Mouse (Mus musculus): Measurements from ENCODE around the gene Efcc1. TPM values are rescaled to one million over a fixed set of nuclear protein-coding genes. Genes with fewer than 3 reads are reported as not detected.

Efcc1 gene
- polyA plus RNA-seq, 1 experiment from 2014 or later = 1.5 TPM

DNA sequence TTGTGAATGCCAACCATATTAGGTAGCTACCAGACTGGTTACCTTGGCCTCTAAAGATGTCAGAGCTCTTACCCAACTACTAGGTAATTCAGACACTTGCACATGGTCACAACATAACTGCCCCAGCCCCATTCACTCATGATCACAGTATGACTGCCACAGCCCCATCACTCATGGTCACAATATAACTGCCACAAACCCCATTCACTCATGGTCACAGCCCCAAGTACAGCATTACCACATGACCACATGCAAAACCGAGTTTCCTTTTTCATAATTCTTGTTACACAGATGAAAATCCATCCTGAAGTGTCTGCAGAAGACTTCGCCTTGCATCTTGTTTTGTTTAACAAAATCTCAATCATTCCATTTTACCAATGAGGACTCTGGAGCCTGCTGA, 17.4 kb downstream of the Efcc1 start:
- no peak overlapping the region for H3K9ac ChIP-seq (ENCODE audit: low read length)
- no peak overlapping the region for H3K4me3 ChIP-seq (ENCODE audit: low read depth, low read length)
- no peaks in the 10 kb centered on the region for H3K4me1 ChIP-seq (replicated peaks; ENCODE audit: control insufficient read depth, insufficient read depth, low read length)
- no peaks in the 10 kb centered on the region for H3K9me3 ChIP-seq (ENCODE audit: control insufficient read depth, low read length)
- WGBS = 89% methylated on average over 2 of the region's 2 CpGs
- ATAC-seq (replicated peaks; ENCODE audit: low FRiP score) = no peak
- no peak for DNase-seq (ENCODE audit: low spot score)
- no peaks in the 10 kb centered on the region for H3K27me3 ChIP-seq (ENCODE audit: control insufficient read depth, insufficient read depth, low read length)
- no peak overlapping the region for H3K27ac ChIP-seq (ENCODE audit: low read depth, low read length)
- no peak overlapping the region for H3K4me2 ChIP-seq (ENCODE audit: low read depth, low read length, severe bottlenecking)
- H3K36me3 ChIP-seq (ENCODE audit: control insufficient read depth, insufficient read depth, low read length) = no peaks in the 10 kb centered on the region

DNA sequence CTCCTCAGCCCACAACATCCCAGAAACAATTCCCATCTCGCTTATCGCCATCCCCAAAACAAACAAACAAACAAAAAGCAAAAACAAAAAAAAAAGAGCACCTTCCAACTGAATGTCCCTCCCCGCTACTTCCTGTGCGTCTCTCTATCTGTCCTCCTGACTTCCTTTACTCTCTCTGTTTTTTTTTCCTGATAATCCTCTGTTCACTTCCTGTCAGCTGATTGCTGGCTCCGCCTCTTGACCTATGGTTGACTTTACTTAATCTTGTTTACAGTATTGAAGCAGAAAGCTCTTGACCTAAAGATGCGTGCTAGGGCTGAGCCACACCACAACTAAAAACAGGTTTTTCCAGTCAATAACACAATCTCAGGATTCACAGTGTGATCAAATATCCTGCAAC, 17.9 kb downstream of the Efcc1 start:
- H3K9ac ChIP-seq (ENCODE audit: low read length) = no peak overlapping the region
- no peaks in the 10 kb centered on the region for H3K4me1 ChIP-seq (replicated peaks; ENCODE audit: control insufficient read depth, insufficient read depth, low read length)
- no peaks in the 10 kb centered on the region for H3K27me3 ChIP-seq (ENCODE audit: control insufficient read depth, insufficient read depth, low read length)
- DNase-seq (ENCODE audit: low spot score) = no peak
- no peak overlapping the region for H3K4me2 ChIP-seq (ENCODE audit: low read depth, low read length, severe bottlenecking)
- no peak overlapping the region for H3K4me3 ChIP-seq (ENCODE audit: low read depth, low read length)
- H3K27ac ChIP-seq (ENCODE audit: low read depth, low read length) = no peak overlapping the region
- WGBS = 88% methylated on average over 6 of the region's 6 CpGs
- no peaks in the 10 kb centered on the region for H3K36me3 ChIP-seq (ENCODE audit: control insufficient read depth, insufficient read depth, low read length)
- ATAC-seq (replicated peaks; ENCODE audit: low FRiP score) = no peak
- H3K9me3 ChIP-seq (ENCODE audit: control insufficient read depth, low read length) = no peaks in the 10 kb centered on the region

DNA sequence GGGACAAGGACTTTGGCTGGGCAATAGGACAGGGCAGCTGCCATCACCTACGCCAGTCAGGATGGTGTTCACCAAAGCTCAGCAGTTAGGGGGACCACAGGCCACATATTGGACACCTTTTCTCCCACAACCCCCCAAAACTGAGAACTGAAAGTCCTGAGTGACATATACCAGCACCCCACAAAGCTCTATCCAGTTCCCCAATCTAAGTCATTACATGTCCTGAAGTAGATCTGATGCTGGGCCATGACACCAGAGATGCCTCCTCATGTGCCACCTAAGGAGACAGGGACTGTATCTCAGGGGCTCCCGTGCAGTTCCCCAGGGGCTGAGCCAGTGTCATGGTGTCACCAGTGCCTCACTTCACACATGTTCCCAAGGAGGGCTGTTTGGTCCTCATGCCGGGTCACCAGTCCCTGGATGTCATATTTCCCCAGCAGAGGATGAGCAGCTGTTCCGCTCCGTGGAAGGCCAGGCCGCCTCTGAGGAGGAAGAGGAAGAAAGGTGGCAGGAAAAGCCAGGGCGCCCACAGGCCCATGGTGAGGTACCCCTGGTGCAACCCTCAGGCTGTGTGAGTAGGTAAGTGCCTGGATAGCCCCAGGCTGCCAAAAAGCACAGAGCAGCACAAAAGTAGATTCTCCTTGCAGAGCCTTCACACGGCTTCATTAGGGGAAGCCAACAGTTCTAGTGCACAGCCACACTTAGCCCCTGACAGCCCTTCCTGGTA, 19.7 kb downstream of the Efcc1 start:
- no peaks in the 10 kb centered on the region for H3K36me3 ChIP-seq (ENCODE audit: control insufficient read depth, insufficient read depth, low read length)
- H3K4me3 ChIP-seq (ENCODE audit: low read depth, low read length) = no peak overlapping the region
- no peaks in the 10 kb centered on the region for H3K27me3 ChIP-seq (ENCODE audit: control insufficient read depth, insufficient read depth, low read length)
- H3K9ac ChIP-seq (ENCODE audit: low read length) = no peak overlapping the region
- DNase-seq (ENCODE audit: low spot score) (no peak), ATAC-seq (replicated peaks; ENCODE audit: low FRiP score) (no peak)
- no peaks in the 10 kb centered on the region for H3K4me1 ChIP-seq (replicated peaks; ENCODE audit: control insufficient read depth, insufficient read depth, low read length)
- no peaks in the 10 kb centered on the region for H3K9me3 ChIP-seq (ENCODE audit: control insufficient read depth, low read length)
- WGBS = 87% methylated on average over 8 of the region's 8 CpGs
- H3K27ac ChIP-seq (ENCODE audit: low read depth, low read length) = no peak overlapping the region
- no peak overlapping the region for H3K4me2 ChIP-seq (ENCODE audit: low read depth, low read length, severe bottlenecking)

- Histone ChIP-seq H3K27ac (ENCODE audit: low read depth, low read length) (no peak overlapping the region), H3K4me2 (ENCODE audit: low read depth, low read length, severe bottlenecking) (no peak overlapping the region), H3K36me3 (ENCODE audit: control insufficient read depth, insufficient read depth, low read length) (no peaks in the 10 kb centered on the region), H3K9me3 (ENCODE audit: control insufficient read depth, low read length) (no peaks in the 10 kb centered on the region), H3K4me1 (replicated peaks; ENCODE audit: control insufficient read depth, insufficient read depth, low read length) (no peaks in the 10 kb centered on the region), H3K9ac (ENCODE audit: low read length) (no peak overlapping the region), H3K4me3 (ENCODE audit: low read depth, low read length) (no peak overlapping the region), H3K27me3 (ENCODE audit: control insufficient read depth, insufficient read depth, low read length) (no peaks in the 10 kb centered on the region)
- DNase-seq (ENCODE audit: low spot score) (no peak), ATAC-seq (replicated peaks; ENCODE audit: low FRiP score) (no peak)
- 82% methylated on average over 6 of the region's 6 CpGs for WGBS
Measured at GRCm38 (mm10) chr6:87751574-87751973, 20.9 kb downstream of the Efcc1 start.

DNA sequence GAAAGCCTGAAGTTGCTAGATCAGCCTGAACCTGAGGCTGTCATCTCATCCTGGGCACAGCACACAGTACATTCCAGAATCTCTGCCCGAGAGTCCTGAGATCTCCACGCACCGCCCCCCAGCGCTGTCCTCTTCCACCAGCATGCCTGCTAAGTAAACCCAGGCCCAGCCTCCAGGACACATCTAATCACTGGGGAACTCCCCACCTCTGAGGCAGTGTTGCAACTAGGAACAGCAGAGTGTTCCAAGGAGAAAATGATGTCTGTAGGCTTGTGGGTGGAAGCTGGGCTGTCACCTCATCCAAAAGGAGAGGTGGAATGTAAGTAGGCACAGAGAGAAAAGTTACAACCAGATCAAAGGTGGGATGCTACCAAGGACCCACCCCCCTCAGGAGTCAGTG, 24.5 kb downstream of the Efcc1 start:
- Histone ChIP-seq H3K9me3 (ENCODE audit: control insufficient read depth, low read length) (no peaks in the 10 kb centered on the region), H3K27ac (ENCODE audit: low read depth, low read length) (no peak overlapping the region), H3K4me3 (ENCODE audit: low read depth, low read length) (no peak overlapping the region), H3K27me3 (ENCODE audit: control insufficient read depth, insufficient read depth, low read length) (no peaks in the 10 kb centered on the region), H3K4me2 (ENCODE audit: low read depth, low read length, severe bottlenecking) (no peak overlapping the region), H3K9ac (ENCODE audit: low read length) (no peak overlapping the region), H3K36me3 (ENCODE audit: control insufficient read depth, insufficient read depth, low read length) (no peaks in the 10 kb centered on the region), H3K4me1 (replicated peaks; ENCODE audit: control insufficient read depth, insufficient read depth, low read length) (no peaks in the 10 kb centered on the region)
- peak; percentile 33 for DNase-seq (ENCODE audit: low spot score)
- 94% methylated on average over 4 of the region's 4 CpGs for WGBS
- no peak for ATAC-seq (replicated peaks; ENCODE audit: low FRiP score)

DNA sequence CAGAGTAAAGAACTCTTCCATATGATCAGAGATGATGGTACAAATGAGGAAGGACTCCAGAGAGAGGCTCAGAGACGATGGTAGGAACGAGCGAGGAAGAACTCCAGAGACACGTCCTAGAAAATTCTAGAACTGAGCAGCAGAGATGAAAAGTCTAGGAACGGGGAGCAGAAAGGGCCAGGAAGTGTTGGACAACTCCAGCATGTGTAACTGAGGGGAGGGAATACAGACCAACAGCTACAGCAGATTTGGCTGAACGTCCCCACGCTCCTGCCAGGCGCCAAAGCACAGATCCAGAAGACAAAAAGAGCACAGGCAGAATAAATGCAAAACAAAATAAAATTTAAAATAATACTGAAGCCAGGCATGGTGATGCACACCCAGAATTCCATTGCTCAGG, 26.2 kb downstream of the Efcc1 start:
- Histone ChIP-seq H3K36me3 (ENCODE audit: control insufficient read depth, insufficient read depth, low read length) (no peaks in the 10 kb centered on the region), H3K27ac (ENCODE audit: low read depth, low read length) (no peak overlapping the region), H3K4me1 (replicated peaks; ENCODE audit: control insufficient read depth, insufficient read depth, low read length) (no peaks in the 10 kb centered on the region), H3K9me3 (ENCODE audit: control insufficient read depth, low read length) (no peaks in the 10 kb centered on the region), H3K4me2 (ENCODE audit: low read depth, low read length, severe bottlenecking) (no peak overlapping the region), H3K27me3 (ENCODE audit: control insufficient read depth, insufficient read depth, low read length) (no peaks in the 10 kb centered on the region), H3K4me3 (ENCODE audit: low read depth, low read length) (no peak overlapping the region), H3K9ac (ENCODE audit: low read length) (no peak overlapping the region)
- ATAC-seq (replicated peaks; ENCODE audit: low FRiP score) = no peak
- WGBS = 91% methylated on average over 8 of the region's 8 CpGs
- DNase-seq (ENCODE audit: low spot score) = peak; percentile 36

- DNase-seq (ENCODE audit: low spot score) = peak; percentile 43
- Histone ChIP-seq H3K36me3 (ENCODE audit: control insufficient read depth, insufficient read depth, low read length) (no peaks in the 10 kb centered on the region), H3K4me2 (ENCODE audit: low read depth, low read length, severe bottlenecking) (no peak overlapping the region), H3K27ac (ENCODE audit: low read depth, low read length) (no peak overlapping the region), H3K4me3 (ENCODE audit: low read depth, low read length) (no peak overlapping the region), H3K4me1 (replicated peaks; ENCODE audit: control insufficient read depth, insufficient read depth, low read length) (no peaks in the 10 kb centered on the region), H3K27me3 (ENCODE audit: control insufficient read depth, insufficient read depth, low read length) (no peaks in the 10 kb centered on the region), H3K9ac (ENCODE audit: low read length) (no peak overlapping the region), H3K9me3 (ENCODE audit: control insufficient read depth, low read length) (no peaks in the 10 kb centered on the region)
- ATAC-seq (replicated peaks; ENCODE audit: low FRiP score) = no peak
- 85% methylated on average over 3 of the region's 3 CpGs for WGBS
Measured at GRCm38 (mm10) chr6:87759404-87759803, 28.7 kb downstream of the Efcc1 start.

- DNase-seq (ENCODE audit: low spot score) (peak; percentile 36), ATAC-seq (replicated peaks; ENCODE audit: low FRiP score) (no peak)
- Histone ChIP-seq H3K9ac (ENCODE audit: low read length) (no peak overlapping the region), H3K36me3 (ENCODE audit: control insufficient read depth, insufficient read depth, low read length) (no peaks in the 10 kb centered on the region), H3K4me3 (ENCODE audit: low read depth, low read length) (no peak overlapping the region), H3K27me3 (ENCODE audit: control insufficient read depth, insufficient read depth, low read length) (no peaks in the 10 kb centered on the region), H3K4me2 (ENCODE audit: low read depth, low read length, severe bottlenecking) (no peak overlapping the region), H3K4me1 (replicated peaks; ENCODE audit: control insufficient read depth, insufficient read depth, low read length) (no peaks in the 10 kb centered on the region), H3K27ac (ENCODE audit: low read depth, low read length) (no peak overlapping the region), H3K9me3 (ENCODE audit: control insufficient read depth, low read length) (no peaks in the 10 kb centered on the region)
- 84% methylated on average over 3 of the region's 3 CpGs for WGBS
Measured at GRCm38 (mm10) chr6:87759850-87760249, 29.2 kb downstream of the Efcc1 start.

GRCm38 (mm10) chr6:87762161-87762560, 31.5 kb downstream of the Efcc1 start:
- WGBS = 88% methylated on average over 5 of the region's 5 CpGs
- H3K9me3 ChIP-seq (ENCODE audit: control insufficient read depth, low read length) = no peaks in the 10 kb centered on the region
- DNase-seq (ENCODE audit: low spot score) (peak; percentile 30), ATAC-seq (replicated peaks; ENCODE audit: low FRiP score) (no peak)
- H3K4me1 ChIP-seq (replicated peaks; ENCODE audit: control insufficient read depth, insufficient read depth, low read length) = no peaks in the 10 kb centered on the region
- H3K27ac ChIP-seq (ENCODE audit: low read depth, low read length) = no peak overlapping the region
- no peak overlapping the region for H3K4me3 ChIP-seq (ENCODE audit: low read depth, low read length)
- H3K36me3 ChIP-seq (ENCODE audit: control insufficient read depth, insufficient read depth, low read length) = no peaks in the 10 kb centered on the region
- H3K4me2 ChIP-seq (ENCODE audit: low read depth, low read length, severe bottlenecking) = no peak overlapping the region
- H3K9ac ChIP-seq (ENCODE audit: low read length) = no peak overlapping the region
- no peaks in the 10 kb centered on the region for H3K27me3 ChIP-seq (ENCODE audit: control insufficient read depth, insufficient read depth, low read length)

Measured in forebrain, embryonic 11.5 days (tissue).